Mouse (Mus musculus) liver, postnatal 0 days (tissue): ENCODE results near the gene Olfr1009.

Source experiments
- CTCF ChIP-seq: sonication (generic); IDR thresholded peaks from 2 replicates; pipeline ENCODE4 v1.5.1; 2016; ENCODE audit warnings: antibody characterized with exemption, low read depth
- EP300 ChIP-seq: IDR thresholded peaks from 2 replicates; pipeline ENCODE4 v1.6.1; 2016; ENCODE audit warnings: antibody characterized with exemption, low read depth, mild to moderate bottlenecking

DNA sequence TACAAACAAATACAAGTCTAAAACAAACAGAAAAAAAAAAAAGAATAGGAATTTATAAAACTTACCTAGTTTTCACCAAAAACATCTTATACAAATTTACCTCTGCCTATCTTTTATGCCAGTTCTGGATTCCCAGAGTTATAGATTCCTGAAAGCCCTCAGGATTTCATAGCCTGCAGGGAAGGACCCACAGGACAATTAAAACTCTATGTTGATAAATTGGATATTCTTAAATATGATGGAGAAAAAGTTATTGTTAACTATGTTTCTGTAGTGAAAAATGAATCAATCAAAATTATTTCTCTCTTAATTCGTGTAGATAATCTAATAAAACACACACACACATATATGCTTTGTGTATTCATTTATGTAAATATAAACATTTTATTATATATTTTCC lies 47.4 kb downstream of the Olfr1009 start, which contains the start of gene Olfr1012:
- TF ChIP-seq CTCF, result no peak
- TF ChIP-seq EP300, result no peak
